Mouse (Mus musculus) large intestine, adult 2 months (tissue): Measurements from ENCODE around the gene H1foo. TPM values are rescaled to one million over a fixed set of nuclear protein-coding genes. Genes with fewer than 3 reads are reported as not detected.

ENCODE experiments used
- DNase-seq: peaks from one replicate; pipeline ENCODE4 v3.0.0-alpha.2; 2012; ENCODE audit warnings: low read depth, low spot score
- WGBS: fragments of 180-500 bp; shearing (Covaris S2); methylation state at CpG from one replicate; pipeline ENCODE4 v1.1.7; 2018; 5-methylcytosine and 5-hydroxymethylcytosine counted together
- polyA plus RNA-seq: library from polyadenylated mRNA; depleted of rRNA; stranded (reverse); fragments of >200 nt; gene quantifications from 2 replicates; pipeline ENCODE4 v1.2.3, GENCODE M21; 2012

H1foo gene
- polyA plus RNA-seq, 1 experiment = not detected

DNA sequence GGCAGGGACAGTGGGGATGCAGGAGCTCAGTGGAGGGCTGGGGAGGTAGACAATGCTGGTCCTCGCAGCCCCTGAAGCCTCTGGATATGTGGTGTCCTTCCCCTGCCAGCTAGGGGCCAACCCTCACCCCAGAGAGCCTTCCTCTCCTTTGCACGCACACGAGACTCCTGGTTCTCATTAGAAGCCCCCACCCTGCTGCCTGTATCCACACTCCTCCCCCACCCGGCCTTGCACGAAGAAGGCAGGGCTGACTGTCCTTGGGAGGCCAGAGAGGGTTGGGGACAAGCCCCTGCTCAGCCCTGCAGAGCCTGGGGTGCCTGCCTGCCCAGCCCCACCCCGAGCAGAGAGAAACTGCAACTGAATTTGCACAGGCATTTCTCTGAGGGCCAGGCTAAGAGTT lies 12.9 kb downstream of the H1foo start:
- no peak for DNase-seq
- 70% methylated on average over 6 of the region's 6 CpGs for WGBS

DNA sequence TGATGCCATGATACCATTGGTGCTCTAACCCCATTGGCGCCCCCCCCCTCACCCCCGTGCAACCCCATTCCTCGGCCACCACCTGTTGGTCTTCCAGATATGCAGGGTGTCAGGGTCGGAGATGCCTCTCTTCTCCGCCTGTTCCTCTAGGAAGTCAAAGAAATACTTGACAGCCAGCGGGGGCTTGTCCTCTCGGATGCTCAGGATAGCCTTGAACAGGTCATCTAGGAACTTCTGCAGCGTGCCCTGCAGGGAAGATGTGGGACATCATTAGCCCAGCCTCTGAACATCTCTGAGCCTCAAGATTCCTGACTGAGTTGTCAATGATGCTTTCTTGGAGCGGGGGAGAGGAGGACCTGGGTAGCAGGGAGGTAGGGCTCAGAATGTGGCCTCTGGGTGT lies 13.7 kb downstream of the H1foo start:
- whole genome bisulfite sequencing = 87% methylated on average over 9 of the region's 9 CpGs
- no peak for DNase-seq

GRCm38 (mm10) chr6:115959151-115959691 lies 14.5 kb downstream of the H1foo start:
- no peak for DNase-seq
- WGBS = 50% methylated on average over 7 of the region's 7 CpGs

- no peak for DNase-seq
Measured at GRCm38 (mm10) chr6:115960322-115960721, 15.6 kb downstream of the H1foo start.

DNA sequence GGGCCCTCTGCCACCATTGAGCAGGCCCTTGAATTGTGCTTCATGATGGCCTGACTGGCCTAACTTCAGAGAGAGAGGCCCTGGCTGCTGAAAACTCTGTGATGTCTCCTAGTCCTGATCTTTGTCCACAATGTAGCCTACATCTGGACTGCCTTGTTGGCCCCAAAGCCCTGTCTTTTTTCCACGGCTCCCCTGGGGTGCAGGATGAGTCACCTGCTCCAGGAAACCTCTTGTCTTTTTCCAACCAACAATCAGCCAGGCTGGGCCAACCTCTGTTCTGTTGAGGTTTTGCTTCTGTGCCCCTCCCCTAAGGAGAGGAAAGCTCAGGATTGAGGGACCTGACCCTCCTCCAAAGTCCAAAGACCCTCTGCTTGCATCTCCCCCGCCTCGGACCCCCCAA lies 17.0 kb downstream of the H1foo start:
- WGBS = 65% methylated on average over 3 of the region's 3 CpGs

More at GRCm38 (mm10) chr6:115960322-115960721, 15.6 kb downstream of the H1foo start:
- WGBS = 89% methylated on average over 19 of the region's 19 CpGs

DNA sequence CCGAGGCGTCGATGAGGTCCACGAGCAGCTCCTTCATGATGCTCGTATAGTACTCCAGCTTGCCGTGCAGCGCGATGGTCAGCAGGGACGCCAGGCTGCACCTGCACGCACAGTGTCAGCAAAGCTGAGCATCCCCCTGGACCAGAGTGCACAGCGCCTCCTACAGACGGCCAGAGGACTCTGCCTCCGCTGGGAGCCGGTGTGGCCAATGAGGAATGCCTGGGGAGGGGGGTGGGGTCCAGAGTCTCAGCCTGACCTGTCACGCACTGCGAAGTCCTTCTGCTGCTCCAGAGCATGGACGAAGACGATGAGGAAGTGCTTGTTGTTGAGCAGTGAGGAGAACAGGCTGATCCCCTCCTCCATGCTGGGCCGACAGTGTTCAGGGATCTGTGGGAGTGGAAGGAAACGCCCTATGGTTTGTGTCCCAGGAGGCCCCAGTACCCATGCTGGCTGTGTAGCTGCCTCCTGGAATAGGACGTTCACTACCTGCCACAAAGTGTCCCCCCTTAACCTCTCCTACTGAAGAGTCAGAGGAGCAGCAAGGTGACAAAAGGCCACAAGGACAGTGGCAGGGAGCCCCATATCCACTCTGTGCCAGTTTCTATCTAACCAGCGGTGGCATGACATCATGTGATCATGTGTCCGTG lies 17.8 kb downstream of the H1foo start:
- WGBS = 39% methylated on average over 23 of the region's 23 CpGs
- DNase-seq = no peak

More for the DNA sequence above, 17.0 kb downstream of the H1foo start:
- DNase-seq = no peak

DNA sequence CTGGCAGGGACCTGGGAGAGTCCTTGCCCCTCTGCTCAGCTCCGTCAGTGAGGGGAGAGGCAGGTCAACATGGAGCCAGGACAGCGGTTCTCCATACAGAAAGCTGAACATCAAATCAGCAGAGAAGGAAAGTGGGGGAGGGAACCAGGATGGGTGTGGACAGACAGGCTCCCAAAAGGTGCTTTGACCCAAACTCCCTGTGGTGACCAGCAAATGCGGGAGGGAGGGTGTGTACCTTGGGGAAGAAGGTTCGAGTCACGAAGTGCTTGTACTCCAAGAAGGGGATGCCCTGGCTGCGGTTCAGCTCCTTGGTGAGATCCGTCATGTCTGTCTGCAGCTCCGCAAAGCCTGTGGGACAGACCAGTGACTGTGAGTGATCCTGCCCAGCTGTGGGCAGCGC lies 18.9 kb downstream of the H1foo start:
- 83% methylated on average over 9 of the region's 9 CpGs for WGBS
- no peak for DNase-seq

GRCm38 (mm10) chr6:115966227-115966966 lies 21.7 kb downstream of the H1foo start:
- no peak for DNase-seq
- 89% methylated on average over 19 of the region's 19 CpGs for WGBS

- WGBS = 76% methylated on average over 15 of the region's 15 CpGs
- no peak for DNase-seq
Measured at GRCm38 (mm10) chr6:115967291-115967880, 22.6 kb downstream of the H1foo start.

DNA sequence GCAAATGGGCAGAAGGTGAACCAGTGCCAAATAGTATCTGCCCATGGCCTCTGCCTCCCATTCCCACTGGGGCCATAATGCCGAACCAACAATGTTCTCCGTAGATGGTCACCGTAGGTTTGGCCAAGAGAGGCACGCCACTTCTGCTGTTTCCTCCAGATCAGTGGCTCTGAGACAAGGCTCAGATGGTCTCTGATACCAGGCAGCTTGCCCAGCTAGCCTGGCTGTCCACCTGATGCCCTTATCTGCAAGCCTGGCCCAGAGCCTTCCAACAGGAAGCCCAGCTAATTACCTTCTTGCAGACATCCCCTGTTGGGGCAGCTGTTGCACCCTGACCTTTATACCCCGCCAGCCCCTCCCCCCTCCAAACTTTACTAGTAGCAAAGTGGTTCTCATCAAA lies 23.3 kb downstream of the H1foo start:
- no peak for DNase-seq
- WGBS = 53% methylated on average over 5 of the region's 5 CpGs

DNA sequence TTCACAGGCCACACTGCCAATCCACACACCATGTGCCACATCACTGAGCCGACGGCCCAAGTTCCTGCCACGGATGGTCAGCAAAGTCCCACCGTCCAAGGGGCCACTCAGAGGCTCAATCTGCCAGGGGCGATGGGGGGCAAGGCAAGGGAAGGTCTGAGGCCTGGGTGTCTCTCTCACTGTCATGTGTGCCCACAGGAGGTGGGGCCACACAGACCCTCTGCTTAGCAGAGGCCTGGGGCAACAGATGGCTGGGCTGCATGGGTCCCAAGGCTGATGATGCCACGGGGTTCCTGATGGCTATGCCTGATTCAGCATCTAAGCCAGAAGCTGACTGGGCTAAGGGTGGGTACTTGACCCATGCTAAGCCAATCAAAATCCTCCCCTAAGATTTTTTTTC lies 24.0 kb downstream of the H1foo start:
- WGBS = 86% methylated on average over 6 of the region's 6 CpGs
- no peak for DNase-seq

GRCm38 (mm10) chr6:115969103-115969502 lies 24.4 kb downstream of the H1foo start:
- no peak for DNase-seq
- 66% methylated on average over 9 of the region's 9 CpGs for WGBS

GRCm38 (mm10) chr6:115969952-115970351 lies 25.2 kb downstream of the H1foo start:
- 81% methylated on average over 6 of the region's 6 CpGs for WGBS
- no peak for DNase-seq

DNA sequence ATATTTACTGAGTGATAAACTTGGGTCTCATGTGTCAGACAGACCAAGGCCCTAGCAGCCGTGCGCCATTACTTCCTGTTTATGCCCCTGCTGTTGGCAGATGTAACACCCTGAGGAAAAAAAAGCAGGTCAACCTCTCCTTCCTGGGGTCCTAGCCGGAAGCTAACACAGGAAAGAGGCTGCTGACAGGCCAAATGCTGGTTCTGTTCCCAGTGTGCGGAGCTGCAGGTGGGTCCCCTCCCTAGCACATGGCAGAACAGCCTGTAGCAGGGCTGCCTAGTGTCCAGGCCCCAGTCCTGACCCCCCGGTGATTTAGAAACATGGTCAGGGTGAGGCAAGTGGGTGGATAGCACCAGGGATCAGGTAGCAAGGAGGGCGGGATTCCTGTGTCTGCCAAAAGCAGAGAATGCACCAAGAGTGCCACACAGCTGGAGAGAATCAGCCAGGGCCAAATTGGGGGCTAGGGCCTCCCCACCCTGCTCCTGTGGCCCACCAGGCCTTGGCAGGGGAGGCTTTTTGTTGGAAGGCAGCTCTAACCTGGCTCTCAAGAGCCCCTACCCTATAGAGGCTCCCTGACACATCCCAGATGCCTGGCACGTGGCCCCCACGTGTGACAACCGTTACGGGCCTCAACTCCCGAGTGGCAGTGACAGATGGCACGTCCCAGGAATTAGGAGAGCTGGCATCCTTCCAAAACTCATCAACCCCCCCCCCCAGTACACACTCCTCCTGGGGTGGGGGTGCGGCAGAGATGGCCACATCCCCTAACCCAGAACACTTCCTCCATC lies 26.7 kb downstream of the H1foo start:
- DNase-seq = no peak
- 48% methylated on average over 13 of the region's 13 CpGs for WGBS

DNA sequence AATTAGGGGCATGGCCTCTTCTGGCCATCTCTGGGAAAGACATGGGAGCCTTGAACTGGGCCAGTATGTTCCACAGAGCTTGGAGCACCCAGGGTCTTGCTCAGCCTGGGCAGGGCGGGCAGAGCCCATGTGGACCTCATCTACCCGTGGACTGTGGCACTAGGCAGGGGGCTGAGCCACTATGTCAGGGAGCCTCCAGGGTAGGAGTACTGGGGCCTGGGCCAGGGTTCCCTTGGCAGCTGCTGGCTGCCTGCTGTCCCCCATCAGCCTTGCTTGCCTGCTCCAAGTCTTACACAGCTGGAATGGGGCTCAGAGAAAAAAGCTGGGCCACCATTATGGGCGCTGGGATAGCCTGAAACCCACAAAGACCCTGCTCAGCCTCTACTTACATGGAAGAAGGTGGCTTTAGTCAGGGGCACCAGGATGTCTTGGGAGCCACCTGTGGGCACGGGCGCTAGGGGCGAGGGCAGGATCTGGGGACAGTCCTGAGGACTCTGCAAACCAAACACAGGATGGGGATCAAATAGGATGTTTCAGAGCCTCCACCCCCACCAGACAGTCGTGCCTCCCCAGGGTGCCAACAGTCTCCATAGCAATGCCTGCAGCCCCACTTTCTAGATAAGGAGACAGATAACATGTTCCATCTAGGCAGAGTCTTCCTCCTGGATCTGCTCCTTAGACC lies 27.5 kb downstream of the H1foo start:
- 79% methylated on average over 7 of the region's 7 CpGs for WGBS
- no peak for DNase-seq

DNA sequence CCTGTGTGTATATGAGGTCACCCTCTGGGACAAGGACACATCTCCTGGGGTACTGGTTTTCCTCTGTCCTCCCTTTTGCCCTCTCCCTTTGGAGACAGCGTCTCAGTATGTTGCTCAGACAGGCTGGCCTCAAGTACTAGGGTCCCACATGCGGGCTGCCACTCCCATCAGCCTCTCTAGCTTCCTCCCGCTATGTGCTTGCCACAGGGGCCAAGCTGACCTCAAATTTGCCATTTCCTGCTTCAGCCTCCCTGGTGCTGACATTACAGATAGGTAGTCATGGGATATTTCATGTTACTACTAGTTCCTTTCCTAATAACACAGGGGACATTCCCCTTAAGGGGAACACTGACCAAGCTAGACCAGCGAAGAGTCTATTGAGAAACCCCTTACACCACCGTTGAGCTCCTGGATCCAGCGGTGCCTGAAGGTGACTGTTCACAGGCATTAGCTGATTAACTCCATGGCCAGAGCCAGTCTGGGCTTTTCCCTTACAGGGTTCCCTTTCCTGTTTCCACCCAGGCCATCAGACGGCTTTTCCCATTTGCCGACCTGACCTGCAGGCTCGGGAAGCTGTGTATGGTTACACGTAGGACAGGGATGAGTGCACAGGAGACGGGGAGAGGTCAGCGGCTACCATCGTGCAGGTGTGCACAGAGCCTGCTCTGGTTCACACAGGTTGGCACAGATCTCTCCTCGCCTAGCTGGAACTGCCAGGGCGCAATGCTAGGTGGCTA lies 28.6 kb downstream of the H1foo start:
- no peak for DNase-seq
- 80% methylated on average over 15 of the region's 15 CpGs for WGBS

DNA sequence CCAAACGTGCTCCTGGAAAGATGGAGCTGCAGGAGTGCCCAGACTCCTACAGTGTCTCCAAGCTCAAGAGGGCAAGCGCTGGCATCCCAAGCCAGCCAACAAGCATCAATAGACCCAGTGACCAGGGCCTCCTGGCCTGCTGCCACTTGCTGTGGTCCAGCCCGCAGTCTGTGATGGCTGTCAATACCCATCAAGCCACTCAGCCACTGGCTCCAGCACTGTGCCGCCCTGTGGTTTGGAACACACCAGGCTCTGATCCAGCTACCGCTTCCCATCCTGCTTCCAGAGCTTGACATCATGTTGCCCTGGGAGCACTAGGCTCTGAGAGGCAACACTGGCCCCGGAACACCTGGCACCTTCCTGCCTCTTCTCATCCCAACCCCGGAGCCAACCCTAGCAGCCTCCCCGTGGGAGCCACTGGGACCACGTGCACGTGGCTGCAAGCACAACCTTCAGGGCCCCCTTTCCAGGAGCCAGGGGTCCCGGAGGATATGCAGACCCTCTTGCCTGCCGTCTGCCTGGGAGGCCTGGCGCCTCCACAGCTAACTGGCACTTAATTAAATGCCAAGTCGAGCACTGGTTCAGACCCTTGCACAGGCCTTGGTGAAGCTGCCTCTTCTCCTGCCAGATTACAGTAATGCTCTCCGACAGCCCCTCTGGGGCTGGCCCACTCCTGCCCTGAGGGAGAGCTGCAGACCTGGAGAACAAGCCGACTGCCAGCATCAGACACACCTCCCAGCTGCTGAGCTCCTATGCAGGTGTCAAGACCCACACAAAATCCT lies 29.3 kb downstream of the H1foo start:
- 78% methylated on average over 16 of the region's 16 CpGs for WGBS
- DNase-seq = no peak

DNA sequence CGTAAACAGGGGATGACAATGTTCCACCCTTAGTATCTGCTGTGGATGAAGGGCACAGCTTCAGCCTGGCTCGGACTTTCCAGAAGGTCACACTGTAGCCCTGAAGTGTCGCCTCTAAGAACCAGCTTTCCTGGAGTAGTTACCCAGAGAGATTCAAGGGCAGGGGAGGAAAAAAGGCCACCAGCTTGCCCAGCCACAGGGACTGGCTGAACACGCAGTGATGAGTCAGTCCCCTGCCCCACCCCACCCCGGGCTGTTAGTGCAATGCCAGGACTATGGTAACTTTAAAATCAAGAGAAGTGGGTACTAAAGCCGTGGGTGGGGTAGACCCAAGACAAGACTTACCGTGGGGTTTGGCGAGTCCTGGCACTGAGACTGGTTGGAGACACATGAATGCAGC lies 30.9 kb downstream of the H1foo start:
- DNase-seq = no peak
- WGBS = 56% methylated on average over 8 of the region's 8 CpGs
